Mouse (Mus musculus) heart, postnatal 0 days (tissue): ENCODE measurements at regions not wholly inside any gene's neighbourhood (a gene's known extent, or its start where the extent isn't known, plus 50 kb on each side); places are given as distances from the start of the nearest gene placed in this dataset.

ENCODE experiments used
- ATAC-seq: fragments of 200-750 bp; cut with Nextera tagmentation; 2 replicates; pipeline ENCODE4 v1.8.0; 2017; ENCODE audit warnings: low read depth, moderate number of reproducible peaks, moderate library complexity; ENCODE audit not compliant: insufficient read depth
- DNase-seq: peaks from one replicate; pipeline ENCODE4 v3.0.0-alpha.2; 2016; ENCODE audit warnings: low spot score
- H3K27ac ChIP-seq: fragments of 300-500 bp; sonication (generic); 2 replicates; pipeline ENCODE4 v1.5.1; 2014; ENCODE audit warnings: low read depth, mild to moderate bottlenecking
- H3K27me3 ChIP-seq: fragments of 300-500 bp; sonication (generic); 2 replicates; pipeline ENCODE4 v1.6.1; 2014; ENCODE audit warnings: low read length, mixed read lengths; ENCODE audit not compliant: control insufficient read depth, insufficient read depth
- H3K36me3 ChIP-seq: fragments of 300-500 bp; sonication (generic); replicated peaks from 2 replicates; pipeline ENCODE4 v1.6.1; 2014; ENCODE audit warnings: low read length, mixed read lengths; ENCODE audit not compliant: control insufficient read depth, insufficient read depth
- H3K4me1 ChIP-seq: fragments of 300-500 bp; sonication (generic); 2 replicates; pipeline ENCODE4 v1.6.1; 2014; ENCODE audit warnings: antibody characterized with exemption; ENCODE audit not compliant: control insufficient read depth, insufficient read depth
- H3K4me2 ChIP-seq: fragments of 300-500 bp; sonication (generic); 2 replicates; pipeline ENCODE4 v1.6.1; 2014; ENCODE audit warnings: low read depth, mild to moderate bottlenecking, low read length, moderate library complexity
- H3K4me3 ChIP-seq: fragments of 300-500 bp; sonication (generic); 2 replicates; pipeline ENCODE4 v1.5.1; 2014; ENCODE audit warnings: low read depth, low read length
- H3K9ac ChIP-seq: fragments of 300-500 bp; sonication (generic); replicated peaks from 2 replicates; pipeline ENCODE4 v1.6.1; 2014; ENCODE audit warnings: low read depth, low read length, mixed read lengths
- H3K9me3 ChIP-seq: fragments of 300-500 bp; sonication (generic); replicated peaks from 2 replicates; pipeline ENCODE4 v1.6.1; 2016; ENCODE audit warnings: low read length; ENCODE audit not compliant: control insufficient read depth
- CTCF ChIP-seq: IDR thresholded peaks from 2 replicates; pipeline ENCODE4 v1.5.1; 2016; ENCODE audit warnings: antibody characterized with exemption, control low read depth, low read depth
- EP300 ChIP-seq: IDR thresholded peaks from 2 replicates; pipeline ENCODE4 v1.6.1; 2016; ENCODE audit warnings: antibody characterized with exemption, low read depth
- WGBS: fragments of 180-500 bp; shearing (Covaris S2); extraction: QIAGEN DNeasy Blood & Tissue Kit; methylation state at CpG from one replicate; pipeline ENCODE4 v1.1.7; 2014; 5-methylcytosine and 5-hydroxymethylcytosine counted together

DNA sequence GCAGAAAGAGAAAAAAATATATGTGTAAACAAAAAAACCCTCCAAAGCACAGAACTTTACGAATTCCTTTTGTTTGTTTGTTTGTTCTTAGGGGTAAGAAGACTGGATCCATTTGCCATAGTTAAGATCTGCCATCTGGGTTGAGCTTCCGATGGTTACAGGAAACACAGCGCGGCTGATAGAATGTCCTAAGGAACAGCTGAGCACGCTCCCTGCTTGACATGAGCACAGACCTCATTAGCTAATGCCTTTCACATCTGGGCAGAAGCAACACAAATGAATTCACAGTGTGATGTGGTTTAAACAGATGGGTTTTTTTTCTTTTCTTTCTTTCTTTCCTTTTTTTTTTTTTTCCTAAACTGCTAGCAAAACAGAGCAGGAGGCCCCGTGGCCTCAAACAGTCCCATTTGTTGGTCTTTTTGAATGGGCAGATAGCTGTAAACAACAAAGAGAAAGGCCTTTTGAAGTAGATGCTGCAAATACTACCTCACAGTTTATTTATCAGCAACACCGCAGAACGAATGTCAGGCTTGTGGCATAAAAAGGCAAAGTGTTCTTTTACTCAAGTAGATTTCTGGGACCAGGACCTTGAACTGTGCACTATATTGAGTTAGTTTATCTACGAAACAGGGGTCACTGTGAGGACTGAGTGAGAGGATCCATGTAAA, 61.0 kb upstream of the Raph1 start:
- H3K9ac ChIP-seq, result no peak overlapping the region
- H3K9me3 ChIP-seq, result no peaks in the 10 kb centered on the region
- H3K4me3 ChIP-seq, result no peak overlapping the region
- TF ChIP-seq EP300 (no peak), CTCF (no peak)
- ATAC-seq (peak; percentile 39; the same call in 1 of the 2 replicates), DNase-seq (no peak)
- no peak overlapping the region for H3K4me2 ChIP-seq
- H3K36me3 ChIP-seq, result no peaks in the 10 kb centered on the region
- H3K4me1 ChIP-seq, result peaks cover 14% of the 10 kb centered on the region; the same call in 1 of the 2 replicates
- WGBS, result 55% methylated on average over 9 of the region's 9 CpGs
- no peaks in the 10 kb centered on the region for H3K27me3 ChIP-seq
- peak overlapping the region; percentile 39; the same call in 1 of the 2 replicates for H3K27ac ChIP-seq

DNA sequence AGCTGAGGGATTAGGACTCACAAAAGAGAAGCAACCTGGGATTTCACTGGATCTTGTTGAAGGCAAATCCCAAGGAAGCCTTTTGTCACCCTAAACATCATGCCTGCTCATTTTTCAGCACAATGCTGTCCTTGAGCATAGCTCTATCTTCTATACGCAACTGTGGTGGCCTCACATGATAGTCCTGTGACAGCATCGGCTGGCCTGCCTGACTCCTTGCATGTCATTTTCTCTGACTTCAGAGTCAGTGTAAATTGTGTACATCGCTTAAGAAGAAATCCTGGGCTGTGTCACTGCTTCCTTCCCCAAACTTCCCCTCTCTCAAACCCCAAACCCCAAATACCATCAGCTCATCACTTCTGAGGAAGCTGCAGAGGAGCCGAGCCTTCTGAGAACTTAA, 60.5 kb upstream of the Raph1 start:
- H3K9me3 ChIP-seq, result no peaks in the 10 kb centered on the region
- DNase-seq (no peak), ATAC-seq (no peak)
- WGBS, result 54% methylated on average over 4 of the region's 4 CpGs
- H3K4me2 ChIP-seq, result no peak overlapping the region
- H3K4me3 ChIP-seq, result no peak overlapping the region
- TF ChIP-seq CTCF, result no peak
- TF ChIP-seq EP300, result no peak
- 0 out of 2 replicates have a peak overlapping the region, but pooled peaks have one; percentile 39 for H3K27ac ChIP-seq
- no peaks in the 10 kb centered on the region for H3K27me3 ChIP-seq
- peaks cover 14% of the 10 kb centered on the region; the same call in 1 of the 2 replicates for H3K4me1 ChIP-seq
- no peak overlapping the region for H3K9ac ChIP-seq
- no peaks in the 10 kb centered on the region for H3K36me3 ChIP-seq

DNA sequence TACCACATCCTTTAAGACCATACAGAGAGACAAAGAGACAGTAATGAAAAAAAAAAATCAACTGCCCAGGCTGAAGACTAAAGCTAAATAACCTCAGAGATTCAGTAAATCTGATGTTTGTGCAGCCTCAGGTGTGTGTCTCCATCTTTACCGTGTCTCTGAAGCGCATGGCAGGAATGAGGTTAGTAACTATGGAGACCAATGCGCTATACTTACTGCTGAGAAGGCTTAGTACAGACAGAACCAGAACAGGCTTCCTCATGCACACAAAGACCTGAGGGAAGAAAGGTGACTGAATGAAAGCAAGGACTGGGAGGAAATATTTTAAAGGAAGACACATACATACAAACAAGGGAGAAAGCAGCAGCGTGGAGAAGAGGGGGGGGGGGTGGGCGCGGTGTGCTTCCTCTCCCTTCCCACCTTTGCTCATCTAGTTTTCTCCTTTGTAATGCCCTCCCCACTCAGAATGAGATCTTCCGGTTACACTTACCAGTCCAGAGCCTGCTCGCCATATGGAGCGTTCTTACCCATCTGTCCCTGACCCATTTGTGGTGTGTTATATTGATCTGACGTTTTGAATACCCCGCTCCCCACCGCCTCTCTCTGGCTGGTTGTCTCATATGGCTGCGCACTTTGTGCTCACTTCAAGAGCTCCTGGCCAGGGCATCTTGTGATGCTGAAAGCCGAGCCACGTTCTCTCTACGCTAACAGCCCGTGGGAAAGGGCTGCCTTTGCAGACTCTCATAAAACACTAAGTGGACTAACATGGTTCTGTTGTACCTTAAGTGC, 59.0 kb upstream of the Raph1 start:
- Histone ChIP-seq H3K27ac (no peak overlapping the region), H3K36me3 (no peaks in the 10 kb centered on the region), H3K9ac (no peak overlapping the region), H3K4me2 (no peak overlapping the region), H3K4me3 (no peak overlapping the region), H3K4me1 (peaks cover 14% of the 10 kb centered on the region; the same call in 1 of the 2 replicates), H3K27me3 (no peaks in the 10 kb centered on the region), H3K9me3 (no peaks in the 10 kb centered on the region)
- TF ChIP-seq CTCF (no peak), EP300 (no peak)
- DNase-seq (no peak), ATAC-seq (no peak)
- WGBS, result 88% methylated on average over 17 of the region's 17 CpGs

DNA sequence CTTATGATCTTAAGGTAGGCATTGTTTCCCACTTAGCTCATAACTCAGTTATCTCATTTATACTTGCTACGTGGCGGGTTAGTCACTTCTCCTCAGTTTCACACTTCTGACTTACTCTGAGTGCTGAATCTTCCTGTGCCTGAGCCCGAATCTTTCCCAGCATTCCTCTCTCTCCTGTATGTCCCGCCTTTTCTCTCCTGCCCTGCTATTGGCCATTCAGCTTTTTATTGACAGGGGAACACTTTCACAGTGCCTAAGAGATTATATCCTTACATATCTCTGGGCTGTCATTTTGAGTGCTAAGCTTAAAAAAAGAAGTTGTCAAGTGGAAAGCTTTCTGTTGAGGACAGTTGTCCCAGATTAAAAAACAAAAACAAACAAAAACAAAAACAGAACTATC, 57.3 kb upstream of the Raph1 start:
- Histone ChIP-seq H3K4me1 (peaks cover 14% of the 10 kb centered on the region; the same call in 1 of the 2 replicates), H3K27ac (no peak overlapping the region), H3K4me3 (no peak overlapping the region), H3K27me3 (no peaks in the 10 kb centered on the region), H3K9me3 (no peaks in the 10 kb centered on the region), H3K9ac (no peak overlapping the region), H3K4me2 (no peak overlapping the region), H3K36me3 (no peaks in the 10 kb centered on the region)
- 63% methylated on average over 4 of the region's 4 CpGs for WGBS
- no peak for ATAC-seq
- DNase-seq, result no peak
- TF ChIP-seq EP300, result no peak
- no peak for TF ChIP-seq CTCF

DNA sequence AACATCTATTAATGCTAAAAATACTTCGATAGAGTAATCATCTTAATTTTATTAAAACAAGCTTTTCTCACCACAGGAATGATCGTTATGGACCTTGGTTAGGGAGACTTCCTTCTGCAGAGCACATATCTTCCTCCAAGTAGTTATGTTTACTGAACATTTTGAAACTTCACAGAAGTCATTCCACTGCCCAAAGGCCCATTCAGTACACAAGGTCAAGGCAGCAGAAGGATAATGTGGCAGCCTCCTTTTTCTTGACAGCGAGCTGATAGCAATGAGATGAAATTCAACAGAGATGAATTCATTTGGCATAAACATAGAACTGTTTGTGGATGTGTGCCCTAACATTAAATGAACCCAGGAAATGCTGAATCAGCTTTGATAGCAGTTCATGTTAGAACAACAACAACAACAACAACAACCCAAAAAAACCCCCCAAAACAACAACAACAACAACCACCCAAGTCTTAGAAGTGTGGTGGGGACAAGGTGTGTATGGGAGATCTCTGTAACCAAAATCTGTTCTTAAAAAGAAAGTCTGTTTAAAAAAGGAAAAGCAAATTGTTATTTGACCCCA, 56.6 kb upstream of the Raph1 start:
- peaks cover 14% of the 10 kb centered on the region; the same call in 1 of the 2 replicates for H3K4me1 ChIP-seq
- no peak overlapping the region for H3K4me3 ChIP-seq
- H3K27me3 ChIP-seq, result no peaks in the 10 kb centered on the region
- no peaks in the 10 kb centered on the region for H3K9me3 ChIP-seq
- H3K9ac ChIP-seq, result no peak overlapping the region
- H3K27ac ChIP-seq, result no peak overlapping the region
- TF ChIP-seq CTCF, result no peak
- no peak overlapping the region for H3K4me2 ChIP-seq
- no peak for DNase-seq
- ATAC-seq, result no peak
- WGBS, result 73% methylated on average over 3 of the region's 3 CpGs
- H3K36me3 ChIP-seq, result no peaks in the 10 kb centered on the region
